ENCODE assay signal across 8 mouse cellular contexts in the genomic region with DNA sequence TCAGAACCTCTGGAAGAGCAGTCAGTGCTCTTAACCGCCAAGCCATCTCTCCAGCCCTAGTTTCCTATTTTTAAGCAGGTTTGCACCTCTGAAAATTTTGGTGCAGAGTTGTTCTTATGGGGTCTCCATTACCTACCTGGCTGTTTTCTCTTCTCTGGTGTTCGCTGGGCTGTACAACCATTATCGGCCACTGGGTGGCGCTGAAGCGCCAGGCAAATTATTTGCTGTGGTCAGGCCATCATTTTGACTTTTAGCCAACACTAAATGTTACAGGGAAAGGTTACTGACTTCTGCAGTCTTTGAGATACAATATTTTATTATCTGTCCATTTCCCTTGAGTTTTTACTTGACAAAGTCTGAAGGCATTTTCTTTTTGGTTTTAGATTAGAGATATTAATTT.
DNase-seq lines count a peak whose midpoint lies in the region; ATAC-seq and TF ChIP-seq lines count a peak whose summit lies in the region.
"Had no signal": no experiment of that assay in that cellular context is flagged by ENCODE, and none has a peak within 500 bp of the region (broad histone marks: within the 10 kb centered on the region; RNA-seq: fewer than 3 reads in every experiment).

No protein-coding gene starts in this region.

- H3K27me3 ChIP-seq in limb, embryonic 14.5 days (ENCODE audit: control insufficient read depth, insufficient read depth, low read length), result no peaks in the 10 kb centered on the region
- H3K27me3 ChIP-seq: heart, embryonic 15.5 days had no signal

- H3K9ac ChIP-seq in limb, embryonic 14.5 days (ENCODE audit: low read depth, low read length, severe bottlenecking), result no peak overlapping the region
- H3K9ac ChIP-seq: heart, embryonic 15.5 days had no signal

- no peak overlapping the region for H3K4me3 ChIP-seq in limb, embryonic 14.5 days (replicated peaks; ENCODE audit: low read length)
- H3K4me3 ChIP-seq: heart, embryonic 15.5 days had no signal

- H3K27ac ChIP-seq in limb, embryonic 14.5 days (replicated peaks; ENCODE audit: low read depth, low read length), result no peak overlapping the region
- H3K27ac ChIP-seq: heart, embryonic 15.5 days had no signal

- no peaks in the 10 kb centered on the region for H3K36me3 ChIP-seq in limb, embryonic 14.5 days (ENCODE audit: control insufficient read depth, insufficient read depth, low read length)
- H3K36me3 ChIP-seq: heart, embryonic 15.5 days had no signal

- no peaks in the 10 kb centered on the region for H3K4me1 ChIP-seq in limb, embryonic 14.5 days (ENCODE audit: control insufficient read depth, insufficient read depth, low read length)
- H3K4me1 ChIP-seq: heart, embryonic 15.5 days had no signal

- peak; percentile 25 for DNase-seq in right cerebral cortex, adult 18-20 months
- DNase-seq in right cerebral cortex, postnatal 25 days, result no peak
- DNase-seq in adrenal gland, adult 2 months, result peak; percentile 63
- DNase-seq in embryo, embryonic 10 days (ENCODE audit: low spot score), result peak; percentile 31
- DNase-seq in heart, postnatal 4 days, result peak; percentile 83
- peak; percentile 29 for DNase-seq in limb, embryonic 14.5 days (ENCODE audit: low spot score)
- peak; percentile 13 for DNase-seq in skeletal muscle tissue, adult 2 months (ENCODE audit: low read depth, low spot score)

- no peaks in the 10 kb centered on the region for H3K9me3 ChIP-seq in limb, embryonic 14.5 days (ENCODE audit: control insufficient read depth, low read length)
- H3K9me3 ChIP-seq: heart, embryonic 15.5 days had no signal

- 6% methylated on average over 5 of the region's 5 CpGs for WGBS in limb, embryonic 14.5 days

- no peak for ATAC-seq in limb, embryonic 14.5 days (ENCODE audit: low FRiP score, low read depth)

- TF ChIP-seq POLR2A in limb, embryonic 14.5 days (IDR thresholded peaks at IDR 0.05; ENCODE audit: borderline replicate concordance, extremely low read depth, insufficient read depth, insufficient read length), result no peak

- no peak overlapping the region for H3K4me2 ChIP-seq in limb, embryonic 14.5 days (replicated peaks; ENCODE audit: low read depth, low read length, severe bottlenecking)
- H3K4me2 ChIP-seq: heart, embryonic 15.5 days had no signal
